Mouse (Mus musculus): ENCODE measurements at regions not wholly inside any gene's neighbourhood (a gene's known extent, or its start where the extent isn't known, plus 50 kb on each side); places are given as distances from the start of the nearest gene placed in this dataset.

- TF ChIP-seq CTCF (IDR thresholded peaks at IDR 0.05; ENCODE audit: extremely low read depth, insufficient read depth, insufficient read length, insufficient replicate concordance) (no peak), POLR2A (IDR thresholded peaks at IDR 0.05; ENCODE audit: low read depth, low read length) (no peak)
Observed at GRCm38 (mm10) chr4:101365299-101365698, 53.8 kb upstream of the Ak4 start.
